Mouse (Mus musculus): ENCODE results near the gene Rgmb.
A peak's percentile ranks its signal among the peaks of the same experiment; 100 is the strongest.

Rgmb gene

GRCm38 (mm10) chr17:15821706-15822105, 9.1 kb downstream of the Rgmb start:
- no peak for DNase-seq (ENCODE audit: low read depth)

- DNase-seq (ENCODE audit: low read depth) = no peak
Measured at GRCm38 (mm10) chr17:15820761-15821160, 10.1 kb downstream of the Rgmb start.

GRCm38 (mm10) chr17:15820146-15820545, 10.7 kb downstream of the Rgmb start:
- no peak for DNase-seq (ENCODE audit: low read depth)

- DNase-seq (ENCODE audit: low read depth) = no peak
Measured at GRCm38 (mm10) chr17:15818372-15818771, 12.5 kb downstream of the Rgmb start.

- DNase-seq (ENCODE audit: low read depth) = no peak
Measured at GRCm38 (mm10) chr17:15817634-15818033, 13.2 kb downstream of the Rgmb start.

GRCm38 (mm10) chr17:15817096-15817450, 13.8 kb downstream of the Rgmb start:
- DNase-seq (ENCODE audit: low read depth) = no peak

GRCm38 (mm10) chr17:15816379-15817095, 14.3 kb downstream of the Rgmb start:
- DNase-seq (ENCODE audit: low read depth) = no peak

GRCm38 (mm10) chr17:15815312-15816018, 15.4 kb downstream of the Rgmb start:
- no peak for DNase-seq (ENCODE audit: low read depth)

- DNase-seq (ENCODE audit: low read depth) = no peak
Measured at GRCm38 (mm10) chr17:15813658-15814212, 17.1 kb downstream of the Rgmb start.

- no peak for DNase-seq (ENCODE audit: low read depth)
Measured at GRCm38 (mm10) chr17:15812136-15812778, 18.6 kb downstream of the Rgmb start.

GRCm38 (mm10) chr17:15809949-15810348, 20.9 kb downstream of the Rgmb start:
- no peak for DNase-seq (ENCODE audit: low read depth)

- no peak for DNase-seq (ENCODE audit: low read depth)
Measured at GRCm38 (mm10) chr17:15808468-15809374, 22.1 kb downstream of the Rgmb start.

GRCm38 (mm10) chr17:15808015-15808414, 22.8 kb downstream of the Rgmb start:
- no peak for DNase-seq (ENCODE audit: low read depth)

GRCm38 (mm10) chr17:15807295-15807984, 23.4 kb downstream of the Rgmb start:
- no peak for DNase-seq (ENCODE audit: low read depth)

GRCm38 (mm10) chr17:15804008-15804812, 26.6 kb downstream of the Rgmb start:
- DNase-seq (ENCODE audit: low read depth) = peak; percentile 66

- no peak for DNase-seq (ENCODE audit: low read depth)
Measured at GRCm38 (mm10) chr17:15799195-15799793, 31.5 kb downstream of the Rgmb start.

GRCm38 (mm10) chr17:15790716-15791115, 40.1 kb downstream of the Rgmb start:
- no peak for DNase-seq (ENCODE audit: low read depth)

GRCm38 (mm10) chr17:15787036-15787435, 43.8 kb downstream of the Rgmb start:
- DNase-seq (ENCODE audit: low read depth) = peak; percentile 60

- DNase-seq (ENCODE audit: low read depth) = peak; percentile 72
Measured at GRCm38 (mm10) chr17:15777979-15778378, 52.9 kb downstream of the Rgmb start.

- DNase-seq (ENCODE audit: low read depth) = no peak
Measured at GRCm38 (mm10) chr17:15776349-15776748, 54.5 kb downstream of the Rgmb start.

Data from 416B (cell line).